In genomic region chr5:20821122-20821521, GRCm38 (mm10) we compare ENCODE assay signal across 16 mouse cellular contexts.
DNase-seq lines count a peak whose midpoint lies in the region; ATAC-seq lines count a peak whose summit lies in the region.
"Had no signal": no experiment of that assay in that cellular context is flagged by ENCODE, and none has a peak within 500 bp of the region (broad histone marks: within the 10 kb centered on the region; RNA-seq: fewer than 3 reads in every experiment).

No protein-coding gene starts in this region.

- ATAC-seq in megakaryocyte, adult 5-6 weeks (ENCODE audit: poor library complexity, severe bottlenecking), result no peak
- ATAC-seq: forebrain, postnatal 0 days; hindbrain, postnatal 0 days; intestine, postnatal 0 days; midbrain, embryonic 13.5 days had no signal

- DNase-seq in gastrocnemius, adult 18-20 months (ENCODE audit: low spot score), result peak; percentile 24
- no peak for DNase-seq in gastrocnemius, postnatal 25 days
- peak; percentile 5 for DNase-seq in NIH3T3 (ENCODE audit: low read depth)
- DNase-seq in fibroblast of lung, adult 2 months (ENCODE audit: low read depth), result peak; percentile 26
- peak; percentile 59 to 66 for DNase-seq in heart, postnatal 10 days
- no peak for DNase-seq in kidney, adult 8-10 months
- DNase-seq: cerebellum, adult 9-10 months; forebrain, postnatal 0 days; kidney, postnatal 10 days; layer of hippocampus, postnatal 36 days; spleen, adult 18-20 months; thymus, postnatal 4 days had no signal

- intact Hi-C loops in heart, postnatal 10 days (cut with DNase I), result no loop called here

Comparison
In these comparisons a context has a peak if more than half of its experiments do, and no peak if none do; other contexts are left out.
1. DNase-seq: peak in gastrocnemius, adult 18-20 months (single experiment), NIH3T3 (single experiment), fibroblast of lung, adult 2 months (single experiment) and heart, postnatal 10 days (2 of 2); none in gastrocnemius, postnatal 25 days (single experiment) and kidney, adult 8-10 months (0 of 2).